Mouse (Mus musculus): Measurements from ENCODE around the gene Slc35f1.

- TF ChIP-seq CTCF (conservative IDR thresholded peaks at IDR 0.05; ENCODE audit: low read length) (no peak), NANOG (IDR thresholded peaks at IDR 0.05; ENCODE audit: borderline replicate concordance, low read length) (no peak)
Measured at GRCm38 (mm10) chr10:52860851-52861250, 170.5 kb downstream of the Slc35f1 start.

Data from E14TG2a.4 (cell line).